Mouse (Mus musculus) inflammation-experienced regulatory T-cells, adult 6 months (primary cell): Measurements from ENCODE around the gene Speer4a. TPM values are rescaled to one million over a fixed set of nuclear protein-coding genes. Genes with fewer than 3 reads are reported as not detected.
"Not testable (repeated sequence)": the region's sequence is repeated elsewhere in the genome, so short reads cannot be mapped to it uniquely, and the experiment has no call there.

ENCODE experiments used
- ATAC-seq: one replicate; pipeline ENCODE4 v1.8.0; 2017
- polyA plus RNA-seq, 3 experiments: library from polyadenylated mRNA; unstranded; fragments of 100-300 nt; shearing (Covaris generic); gene quantifications; one replicate each; pipeline ENCODE4 v1.2.1; 2017

Gene Speer4a
- not detected for polyA plus RNA-seq

GRCm38 (mm10) chr5:26039458-26039857 is at the start of gene Speer4a:
Gene Speer4a, minus strand, starts transcription at chr5:26039558.
- ATAC-seq = not testable (repeated sequence)

- ATAC-seq = not testable (repeated sequence)
Measured at GRCm38 (mm10) chr5:26079023-26079422, 39.7 kb upstream of the Speer4a start.

GRCm38 (mm10) chr5:26070716-26071115 is 31.4 kb upstream of the Speer4a start:
- ATAC-seq = no peak

- ATAC-seq = not testable (repeated sequence)
Measured at GRCm38 (mm10) chr5:26058481-26058880, 19.1 kb upstream of the Speer4a start, which contains the start of gene Gm7347. Gene Gm7347, minus strand, starts transcription at chr5:26058581.

- ATAC-seq = not testable (repeated sequence)
Measured at GRCm38 (mm10) chr5:26022816-26023215, 16.5 kb downstream of the Speer4a start, which contains the start of gene Gm5862. Gene Gm5862, minus strand, starts transcription at chr5:26022916.

GRCm38 (mm10) chr5:26007697-26008096 is 31.7 kb downstream of the Speer4a start:
- not testable (repeated sequence) for ATAC-seq

GRCm38 (mm10) chr5:26006937-26007695 is 32.2 kb downstream of the Speer4a start:
- not testable (repeated sequence) for ATAC-seq

GRCm38 (mm10) chr5:26004698-26005097 is 34.7 kb downstream of the Speer4a start, which contains the start of gene Gm1979:
Gene Gm1979, minus strand, starts transcription at chr5:26004798.
- not testable (repeated sequence) for ATAC-seq

GRCm38 (mm10) chr5:25988550-25988949 is 50.8 kb downstream of the Speer4a start, which contains the start of gene Gm21698:
Gene Gm21698, minus strand, starts transcription at chr5:25988650.
- ATAC-seq = not testable (repeated sequence)

Other genes with a start within 250 kb of the Speer4a start
- not detected for gene Gm21663, start 97.2 kb downstream of the Speer4a start, polyA plus RNA-seq
- gene Gm21671, start 85.1 kb downstream of the Speer4a start, polyA plus RNA-seq = not detected
- gene Gm21680, start 66.9 kb downstream of the Speer4a start, polyA plus RNA-seq = not detected
- gene Gm21698, start 50.9 kb downstream of the Speer4a start, polyA plus RNA-seq = not detected
- not detected for gene Gm1979, start 34.8 kb downstream of the Speer4a start, polyA plus RNA-seq
- gene Gm5862, start 16.6 kb downstream of the Speer4a start, polyA plus RNA-seq = not detected
- not detected for gene Gm7347, start 19.0 kb upstream of the Speer4a start, polyA plus RNA-seq
- gene Gm10471, start 49.7 kb upstream of the Speer4a start, polyA plus RNA-seq = not detected
- not detected for gene 5031410I06Rik, start 65.8 kb upstream of the Speer4a start, polyA plus RNA-seq
- gene Gm10220, start 81.9 kb upstream of the Speer4a start, polyA plus RNA-seq = not detected
- gene Gm7361, start 218.1 kb upstream of the Speer4a start, polyA plus RNA-seq = not detected